Mouse (Mus musculus) heart, adult 2 months (tissue): ENCODE data around the gene Zfp146.
"Not testable (repeated sequence)": the region's sequence is repeated elsewhere in the genome, so short reads cannot be mapped to it uniquely, and the experiment has no call there.

Source experiments
- CTCF ChIP-seq: fragments of 200-600 bp; IDR thresholded peaks from 2 replicates; pipeline ENCODE4 v1.8.1; 2022; ENCODE audit warnings: antibody characterized with exemption, mild to moderate bottlenecking, moderate library complexity
- EP300 ChIP-seq: fragments of 200-500 bp; IDR thresholded peaks from 2 replicates; pipeline ENCODE4 v1.6.1; 2011; ENCODE audit warnings: low read depth, low read length, control low read depth; ENCODE audit not compliant: insufficient read depth
- POLR2A ChIP-seq: fragments of 200-500 bp; IDR thresholded peaks from 2 replicates; pipeline ENCODE4 v1.6.1; 2011; ENCODE audit warnings: mild to moderate bottlenecking, low read depth, low read length, control low read depth; ENCODE audit not compliant: insufficient read depth

GRCm38 (mm10) chr7:30200661-30201060 lies 31.1 kb upstream of the Zfp146 start:
- not testable (repeated sequence) for TF ChIP-seq CTCF, POLR2A, EP300
